Mouse (Mus musculus): ENCODE measurements around the gene Ugt1a8. TPM values are rescaled to one million over a fixed set of nuclear protein-coding genes. Genes with fewer than 3 reads are reported as not detected.

Gene Ugt1a8
- polyA plus RNA-seq, 1 experiment = not detected

DNA sequence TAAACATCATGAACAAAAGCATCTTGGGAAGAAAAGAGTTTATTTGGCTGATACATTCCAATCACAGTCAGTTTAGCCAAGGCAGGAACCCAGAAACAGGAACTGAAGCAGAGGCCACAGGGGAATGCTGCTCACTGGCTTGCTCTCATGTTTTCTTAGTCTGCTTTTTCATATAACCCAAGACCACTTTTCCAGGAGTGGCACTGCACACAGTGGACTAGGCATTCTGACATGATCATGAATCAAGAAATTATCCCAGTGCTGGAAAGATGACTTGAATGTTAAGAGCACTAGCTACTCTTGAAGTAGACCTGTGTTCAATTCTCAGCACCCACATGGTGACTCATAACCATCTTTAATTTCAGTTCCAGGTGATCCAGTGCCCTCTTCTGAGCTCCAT lies 138.1 kb downstream of the Ugt1a8 start:
- peaks cover 3% of the 10 kb centered on the region for H3K4me1 ChIP-seq (ENCODE audit: control insufficient read depth)
- H3K27me3 ChIP-seq (ENCODE audit: control insufficient read depth) = no peaks in the 10 kb centered on the region
- no peak overlapping the region for H3K4me3 ChIP-seq (replicated peaks)
- H3K9me3 ChIP-seq (ENCODE audit: control insufficient read depth, low read length) = peaks cover 28% of the 10 kb centered on the region
- H3K36me3 ChIP-seq (ENCODE audit: control insufficient read depth) = no peaks in the 10 kb centered on the region
- no peak for TF ChIP-seq GATA1 (IDR thresholded peaks at IDR 0.05; ENCODE audit: low read length)
- TF ChIP-seq TAL1 (IDR thresholded peaks at IDR 0.05; ENCODE audit: low read length) = no peak

DNA sequence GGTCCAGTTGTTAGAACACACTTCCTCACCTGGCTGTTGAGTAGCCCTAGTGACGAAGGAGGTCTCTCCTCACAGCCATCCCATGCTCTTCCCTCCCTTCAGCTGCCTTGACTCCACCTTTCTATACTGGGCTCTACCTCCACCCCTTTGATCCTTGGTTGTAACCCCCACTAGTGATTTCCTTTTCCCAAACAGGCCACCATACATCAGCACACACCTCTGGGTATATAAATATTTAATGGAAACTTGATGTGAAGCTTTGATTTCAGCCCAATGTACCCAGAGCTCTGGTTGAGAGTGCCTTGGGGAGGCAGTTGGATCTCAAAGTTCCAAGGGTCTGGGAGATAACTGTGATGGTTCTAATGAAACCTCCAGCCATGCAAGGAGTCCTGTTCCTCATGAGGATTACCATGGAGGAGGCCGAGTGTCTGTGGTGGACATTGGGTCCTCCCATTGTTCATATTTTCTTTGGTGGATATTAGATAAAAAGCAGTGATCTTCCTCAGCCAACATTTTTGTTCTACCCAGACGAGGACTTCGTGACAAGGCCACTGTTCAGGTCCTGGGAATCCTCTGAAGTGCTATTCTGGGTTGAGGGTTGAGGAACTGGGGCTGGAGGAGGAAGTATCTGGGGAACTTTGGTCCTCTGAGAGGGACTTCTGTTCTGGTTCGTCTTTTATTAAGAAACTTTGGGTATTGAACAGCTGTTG lies 139.2 kb downstream of the Ugt1a8 start, which contains the start of gene Mroh2a:
Mroh2a (plus strand) TSS at position 317 of the 710 bp plus-strand sequence.
- TF ChIP-seq TAL1 (IDR thresholded peaks at IDR 0.05; ENCODE audit: low read length) (no peak), GATA1 (IDR thresholded peaks at IDR 0.05; ENCODE audit: low read length) (no peak)
- Histone ChIP-seq H3K36me3 (ENCODE audit: control insufficient read depth) (no peaks in the 10 kb centered on the region), H3K4me3 (replicated peaks) (no peak within 1 kb of the TSS), H3K4me1 (ENCODE audit: control insufficient read depth) (peaks cover 3% of the 10 kb centered on the region), H3K9me3 (ENCODE audit: control insufficient read depth, low read length) (peaks cover 29% of the 10 kb centered on the region), H3K27me3 (ENCODE audit: control insufficient read depth) (no peaks in the 10 kb centered on the region)

DNA sequence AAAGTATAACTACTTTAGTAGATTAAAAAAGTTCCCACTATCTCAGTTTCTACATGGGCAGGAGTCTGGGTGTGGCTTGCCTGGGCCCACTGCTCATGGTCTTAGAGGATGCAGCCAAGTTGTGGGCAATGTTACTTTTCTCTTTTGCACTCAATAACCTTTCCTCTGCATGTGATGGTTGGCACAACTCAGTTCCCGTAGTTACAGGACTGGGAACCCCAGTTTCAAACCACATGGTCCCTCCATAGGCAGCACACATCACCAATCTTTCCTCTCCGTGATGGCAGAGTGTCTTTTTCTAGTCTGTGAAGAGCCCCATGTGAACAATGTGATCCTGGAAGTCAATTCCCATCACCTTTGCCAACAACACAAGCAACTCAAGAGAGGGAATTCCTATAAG lies 139.9 kb downstream of the Ugt1a8 start:
- no peaks in the 10 kb centered on the region for H3K36me3 ChIP-seq (ENCODE audit: control insufficient read depth)
- no peaks in the 10 kb centered on the region for H3K27me3 ChIP-seq (ENCODE audit: control insufficient read depth)
- H3K9me3 ChIP-seq (ENCODE audit: control insufficient read depth, low read length) = peaks cover 34% of the 10 kb centered on the region
- no peak overlapping the region for H3K4me3 ChIP-seq (replicated peaks)
- peaks cover 3% of the 10 kb centered on the region for H3K4me1 ChIP-seq (ENCODE audit: control insufficient read depth)
- TF ChIP-seq TAL1 (IDR thresholded peaks at IDR 0.05; ENCODE audit: low read length) (no peak), GATA1 (IDR thresholded peaks at IDR 0.05; ENCODE audit: low read length) (no peak)

DNA sequence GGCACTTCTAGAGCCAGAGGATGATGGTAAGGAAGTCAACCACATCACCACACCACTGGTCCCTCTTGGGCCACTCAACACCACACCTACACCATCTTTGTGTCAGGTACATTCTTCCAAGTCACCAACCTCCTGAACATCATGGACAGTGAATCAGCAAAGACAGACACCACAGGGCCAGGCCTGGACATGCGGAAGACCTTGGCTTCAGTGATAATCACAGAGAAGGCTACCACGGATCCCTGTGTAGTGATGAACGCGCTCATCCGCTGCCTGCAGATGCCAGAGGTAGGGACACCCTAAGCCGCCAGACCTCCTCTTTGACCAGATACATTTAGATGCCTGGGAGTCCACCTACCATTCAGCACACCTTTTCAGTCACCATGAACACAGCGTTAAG lies 140.5 kb downstream of the Ugt1a8 start:
- TF ChIP-seq GATA1 (IDR thresholded peaks at IDR 0.05; ENCODE audit: low read length) (no peak), TAL1 (IDR thresholded peaks at IDR 0.05; ENCODE audit: low read length) (no peak)
- Histone ChIP-seq H3K4me3 (replicated peaks) (no peak overlapping the region), H3K9me3 (ENCODE audit: control insufficient read depth, low read length) (peaks cover 38% of the 10 kb centered on the region), H3K36me3 (ENCODE audit: control insufficient read depth) (no peaks in the 10 kb centered on the region), H3K27me3 (ENCODE audit: control insufficient read depth) (no peaks in the 10 kb centered on the region), H3K4me1 (ENCODE audit: control insufficient read depth) (peaks cover 3% of the 10 kb centered on the region)

DNA sequence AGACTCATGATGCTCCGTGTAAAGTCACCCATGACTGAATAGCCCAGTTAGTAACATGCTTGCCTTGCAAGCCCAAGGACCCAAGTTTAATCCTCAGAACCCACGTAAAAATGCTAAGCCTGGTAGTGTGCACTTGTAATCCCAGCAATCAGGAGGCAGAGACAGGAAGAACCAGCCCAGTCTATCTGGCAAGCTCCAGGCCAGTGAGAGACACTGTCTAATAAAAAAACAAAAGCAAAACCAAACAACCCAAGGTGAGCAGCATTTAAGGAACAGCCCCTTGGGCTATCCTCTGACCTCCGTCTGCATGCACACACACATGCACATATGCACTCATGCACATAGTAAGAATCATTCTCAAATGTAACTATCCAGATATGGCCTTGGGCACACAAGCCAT lies 142.0 kb downstream of the Ugt1a8 start:
- H3K4me1 ChIP-seq (ENCODE audit: control insufficient read depth) = peaks cover 3% of the 10 kb centered on the region
- TF ChIP-seq GATA1 (IDR thresholded peaks at IDR 0.05; ENCODE audit: low read length) (no peak), TAL1 (IDR thresholded peaks at IDR 0.05; ENCODE audit: low read length) (no peak)
- H3K36me3 ChIP-seq (ENCODE audit: control insufficient read depth) = no peaks in the 10 kb centered on the region
- H3K27me3 ChIP-seq (ENCODE audit: control insufficient read depth) = no peaks in the 10 kb centered on the region
- peaks cover 48% of the 10 kb centered on the region for H3K9me3 ChIP-seq (ENCODE audit: control insufficient read depth, low read length)
- H3K4me3 ChIP-seq (replicated peaks) = no peak overlapping the region

DNA sequence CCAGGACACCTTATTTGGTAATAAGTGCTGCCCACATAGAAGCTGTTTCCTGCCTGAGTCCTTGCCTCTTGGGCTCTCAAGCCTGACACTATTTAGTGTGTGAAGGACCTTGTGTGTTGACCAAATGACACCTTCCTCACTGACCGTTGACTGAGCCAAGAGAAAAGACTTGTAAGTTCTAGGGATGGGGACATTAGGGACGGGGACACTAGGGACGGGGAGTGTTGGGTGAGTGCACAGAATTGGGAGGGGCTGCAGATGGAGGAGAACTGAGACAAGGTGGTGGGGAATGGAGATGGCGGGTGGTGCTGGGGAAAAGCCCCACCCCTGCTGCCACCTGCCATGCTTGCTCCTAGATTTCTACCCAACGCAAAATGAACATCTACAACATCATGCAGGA lies 142.4 kb downstream of the Ugt1a8 start:
- H3K36me3 ChIP-seq (ENCODE audit: control insufficient read depth) = no peaks in the 10 kb centered on the region
- H3K4me3 ChIP-seq (replicated peaks) = no peak overlapping the region
- H3K4me1 ChIP-seq (ENCODE audit: control insufficient read depth) = peaks cover 3% of the 10 kb centered on the region
- TF ChIP-seq TAL1 (IDR thresholded peaks at IDR 0.05; ENCODE audit: low read length) (no peak), GATA1 (IDR thresholded peaks at IDR 0.05; ENCODE audit: low read length) (no peak)
- H3K9me3 ChIP-seq (ENCODE audit: control insufficient read depth, low read length) = peaks cover 52% of the 10 kb centered on the region
- H3K27me3 ChIP-seq (ENCODE audit: control insufficient read depth) = 0 out of 2 replicates have a peak, but pooled peaks cover 2% of the 10 kb centered on the region

DNA sequence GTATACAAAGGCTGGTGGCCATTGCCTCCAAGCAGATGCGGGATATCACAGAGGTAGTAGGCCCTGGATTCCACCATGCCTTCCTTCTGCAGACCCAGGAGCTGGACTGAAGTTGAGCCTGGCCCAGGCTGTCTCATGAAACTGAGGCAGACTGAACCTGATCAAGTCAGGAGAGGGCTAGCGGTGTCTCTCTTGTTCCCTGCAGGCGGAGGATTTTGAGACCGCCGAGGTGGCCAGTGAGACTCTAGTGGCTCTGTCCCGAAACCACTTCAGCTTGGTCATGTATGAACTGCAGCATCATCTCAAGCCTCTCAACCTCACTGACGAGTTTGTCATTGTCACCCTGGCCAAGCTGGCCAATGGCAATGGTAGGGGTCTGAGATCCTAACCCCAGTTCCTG lies 142.8 kb downstream of the Ugt1a8 start:
- Histone ChIP-seq H3K9me3 (ENCODE audit: control insufficient read depth, low read length) (peaks cover 56% of the 10 kb centered on the region), H3K4me3 (replicated peaks) (no peak overlapping the region), H3K27me3 (ENCODE audit: control insufficient read depth) (peaks cover 5% of the 10 kb centered on the region; the same call in 1 of the 2 replicates), H3K36me3 (ENCODE audit: control insufficient read depth) (no peaks in the 10 kb centered on the region), H3K4me1 (ENCODE audit: control insufficient read depth) (peaks cover 3% of the 10 kb centered on the region)
- TF ChIP-seq TAL1 (IDR thresholded peaks at IDR 0.05; ENCODE audit: low read length) (no peak), GATA1 (IDR thresholded peaks at IDR 0.05; ENCODE audit: low read length) (no peak)

DNA sequence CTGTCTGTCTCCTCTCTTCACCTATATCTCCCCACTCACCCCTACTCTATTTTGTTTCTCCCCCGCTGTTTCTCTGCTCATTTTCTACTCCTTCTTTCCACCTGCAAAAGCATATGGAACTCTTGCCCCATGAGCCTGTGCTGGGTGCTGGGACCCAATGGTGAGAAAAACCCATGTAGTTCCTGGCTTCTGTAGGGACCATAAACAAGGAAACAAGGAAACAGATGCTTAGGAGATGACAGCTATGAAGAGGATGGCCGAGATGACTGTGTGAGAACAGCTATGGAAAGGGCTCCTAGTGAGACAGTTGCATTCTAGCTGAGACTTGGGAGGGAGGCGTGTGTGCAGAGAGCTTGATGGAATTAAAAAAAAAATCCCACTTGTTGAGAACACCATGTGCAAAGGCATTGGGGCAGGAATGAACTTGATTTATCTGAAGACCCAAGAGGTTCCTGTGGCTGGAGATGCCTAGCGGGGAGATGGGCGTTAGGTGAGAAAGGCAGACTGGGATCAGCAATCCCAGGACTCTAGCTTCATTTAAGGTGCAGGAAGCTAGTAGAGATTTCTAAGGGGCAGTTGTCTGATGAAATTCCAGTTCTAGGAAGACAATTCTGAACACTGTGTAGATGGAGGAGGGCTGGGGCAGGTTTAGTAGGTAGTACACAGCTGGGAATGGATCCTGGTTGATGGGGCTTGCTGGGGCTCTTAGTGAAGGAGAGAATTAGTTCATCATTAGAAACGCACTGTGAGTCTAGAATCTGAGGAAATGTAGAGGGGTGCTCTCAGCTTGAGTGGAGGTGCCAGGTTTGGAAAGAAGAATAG lies 143.6 kb downstream of the Ugt1a8 start:
- Histone ChIP-seq H3K4me1 (ENCODE audit: control insufficient read depth) (peaks cover 3% of the 10 kb centered on the region), H3K36me3 (ENCODE audit: control insufficient read depth) (no peaks in the 10 kb centered on the region), H3K27me3 (ENCODE audit: control insufficient read depth) (peaks cover 5% of the 10 kb centered on the region; the same call in 1 of the 2 replicates), H3K9me3 (ENCODE audit: control insufficient read depth, low read length) (peaks cover 57% of the 10 kb centered on the region), H3K4me3 (replicated peaks) (no peak overlapping the region)
- no peak for TF ChIP-seq GATA1 (IDR thresholded peaks at IDR 0.05; ENCODE audit: low read length)
- TF ChIP-seq TAL1 (IDR thresholded peaks at IDR 0.05; ENCODE audit: low read length) = no peak

DNA sequence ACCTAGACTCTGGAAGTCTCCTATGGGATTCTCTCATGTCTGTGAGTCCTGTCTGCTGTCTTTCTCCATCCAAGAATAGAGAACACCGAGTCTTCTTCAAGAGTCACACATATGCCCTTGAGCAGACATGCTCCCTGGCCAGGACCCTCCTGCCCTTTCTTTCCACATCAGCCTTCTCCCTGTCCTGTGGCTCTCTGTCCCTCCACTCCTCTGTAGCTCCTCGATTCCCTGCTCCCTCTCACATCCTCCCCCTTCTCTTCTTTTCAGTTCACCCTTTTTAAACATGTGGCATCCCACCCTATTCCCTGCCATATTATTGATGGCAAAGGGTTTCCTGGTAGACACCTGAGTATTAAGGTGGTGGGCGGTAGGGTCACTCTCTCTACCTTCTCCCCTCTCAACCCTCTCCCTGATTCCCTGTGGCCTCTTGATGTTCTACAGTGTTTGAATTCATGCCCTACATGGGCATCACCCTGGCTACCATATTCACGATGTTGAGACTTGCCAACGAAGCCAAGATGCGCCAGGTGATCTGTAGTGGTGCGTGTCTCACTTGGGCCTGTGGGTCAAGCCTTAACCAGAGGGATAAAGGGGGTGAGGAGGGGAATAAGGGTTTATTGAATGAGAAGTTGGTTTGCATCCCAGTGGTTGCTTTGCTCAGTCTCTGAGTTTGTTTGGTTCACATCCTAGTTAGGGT lies 144.3 kb downstream of the Ugt1a8 start:
- no peak overlapping the region for H3K4me3 ChIP-seq (replicated peaks)
- H3K9me3 ChIP-seq (ENCODE audit: control insufficient read depth, low read length) = peaks cover 56% of the 10 kb centered on the region
- TF ChIP-seq GATA1 (IDR thresholded peaks at IDR 0.05; ENCODE audit: low read length) (no peak), TAL1 (IDR thresholded peaks at IDR 0.05; ENCODE audit: low read length) (no peak)
- peaks cover 5% of the 10 kb centered on the region; the same call in 1 of the 2 replicates for H3K27me3 ChIP-seq (ENCODE audit: control insufficient read depth)
- no peaks in the 10 kb centered on the region for H3K36me3 ChIP-seq (ENCODE audit: control insufficient read depth)
- peaks cover 3% of the 10 kb centered on the region for H3K4me1 ChIP-seq (ENCODE audit: control insufficient read depth)
